Mouse (Mus musculus): ENCODE measurements at regions not wholly inside any gene's neighbourhood (a gene's known extent, or its start where the extent isn't known, plus 50 kb on each side); places are given as distances from the start of the nearest gene placed in this dataset.

- DNase-seq (ENCODE audit: low spot score): no peak
Observed at GRCm38 (mm10) chr6:25321446-25321845, 365.3 kb upstream of the Tmem229a start.

DNA sequence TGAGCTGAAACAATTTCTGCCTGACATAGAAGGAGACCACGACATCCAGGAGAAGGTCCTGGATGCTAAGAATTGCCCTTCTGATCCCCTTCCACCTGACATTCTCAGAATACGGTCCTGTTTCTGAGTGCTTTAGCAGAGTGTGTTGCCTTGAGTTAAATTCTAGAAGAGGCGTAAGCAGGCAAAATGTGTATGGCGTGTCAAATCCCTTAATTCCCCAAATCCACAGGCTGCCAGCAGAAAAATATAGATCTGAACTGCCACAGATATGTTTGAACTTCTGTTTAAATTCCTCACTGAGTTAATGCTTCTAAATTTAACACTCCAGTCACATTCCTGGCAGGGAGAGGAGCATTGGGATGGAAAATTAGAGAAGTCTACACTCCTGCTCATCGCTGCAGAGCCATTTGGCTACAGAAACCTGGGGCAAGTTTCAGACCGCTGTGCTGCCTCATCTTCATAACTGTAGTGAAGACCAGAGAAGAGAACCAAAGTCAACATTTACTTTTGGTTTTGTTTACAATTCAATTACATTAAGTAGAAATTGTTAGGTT lies 364.3 kb upstream of the Tmem229a start:
- no peak for DNase-seq (ENCODE audit: low spot score)

GRCm38 (mm10) chr6:25307471-25307870 lies 351.4 kb upstream of the Tmem229a start:
- DNase-seq (ENCODE audit: low spot score): no peak

DNA sequence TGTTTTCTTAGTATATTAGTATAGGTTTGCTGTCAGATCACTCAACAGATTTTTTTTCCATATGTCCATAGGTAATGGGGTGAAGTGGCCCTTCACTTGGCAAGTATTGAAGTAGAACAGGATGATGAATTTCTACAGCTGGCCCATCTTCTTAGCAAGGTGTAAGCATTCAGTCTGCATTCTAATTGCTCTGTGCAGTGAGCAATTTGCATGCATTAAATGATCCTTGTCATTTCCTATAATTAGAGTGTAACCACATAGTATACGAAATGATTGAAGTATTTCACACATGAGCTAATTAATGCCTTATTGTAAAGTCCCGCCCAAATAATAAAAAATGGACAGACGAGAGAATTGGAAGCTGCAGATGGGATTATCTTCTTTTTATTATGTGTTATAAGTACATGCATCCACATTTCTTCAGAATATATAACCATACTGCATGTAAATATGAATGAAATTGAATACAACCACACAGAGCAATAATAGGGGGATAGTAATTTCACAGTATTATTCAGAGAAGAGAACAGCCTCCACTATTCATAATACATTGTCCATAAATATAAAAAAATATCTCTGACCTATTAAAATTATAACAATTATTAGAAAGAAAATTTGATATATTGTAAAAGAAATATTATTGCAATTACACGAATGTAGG lies 348.9 kb upstream of the Tmem229a start:
- no peak for DNase-seq (ENCODE audit: low spot score)

DNA sequence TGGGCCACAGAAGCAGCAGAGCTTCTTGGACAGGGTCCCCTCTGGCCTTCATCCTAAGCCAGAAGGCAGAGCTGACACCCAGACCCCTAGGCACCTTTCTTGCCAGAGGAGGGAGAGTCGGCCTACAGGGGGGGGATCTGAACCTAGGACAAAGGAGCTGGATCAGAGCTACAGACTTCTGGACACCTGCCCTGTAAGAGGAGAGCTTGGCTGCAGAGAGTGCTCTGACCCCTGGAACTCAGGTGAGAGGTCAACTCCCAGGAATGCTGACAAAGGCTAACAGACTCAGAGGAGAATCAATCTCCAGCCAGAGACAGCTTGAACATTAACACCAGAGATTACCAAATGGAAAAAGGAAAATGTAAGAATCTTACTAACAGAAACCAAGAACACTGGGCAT lies 335.5 kb upstream of the Tmem229a start:
- no peak for DNase-seq (ENCODE audit: low spot score)

GRCm38 (mm10) chr6:25287591-25287990 lies 331.5 kb upstream of the Tmem229a start:
- DNase-seq (ENCODE audit: low spot score): no peak

DNA sequence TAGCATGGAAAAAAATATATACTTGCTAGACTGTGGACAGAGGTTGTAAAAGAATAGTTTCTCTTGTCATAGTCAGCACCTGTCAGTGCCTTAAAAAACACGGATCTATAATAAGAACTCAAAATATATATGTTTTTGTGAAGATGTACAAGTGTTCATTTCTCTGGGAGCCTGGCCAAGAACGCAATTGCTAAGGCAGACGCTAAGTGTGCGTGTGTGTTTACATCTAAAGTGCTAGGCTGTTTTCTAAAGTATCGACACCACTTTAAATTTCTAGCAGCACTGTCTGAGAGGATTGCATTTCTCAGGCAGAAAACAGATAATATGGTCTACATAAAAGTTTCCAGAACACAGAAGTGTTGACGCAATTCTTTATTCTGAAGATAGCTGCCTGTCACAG lies 330.2 kb upstream of the Tmem229a start:
- no peak for DNase-seq (ENCODE audit: low spot score)

- no peak for DNase-seq (ENCODE audit: low spot score)
Observed at GRCm38 (mm10) chr6:25278509-25278908, 322.4 kb upstream of the Tmem229a start.

- no peak for DNase-seq (ENCODE audit: low spot score)
Observed at GRCm38 (mm10) chr6:25277703-25278447, 321.8 kb upstream of the Tmem229a start.

GRCm38 (mm10) chr6:25276221-25276620 lies 320.1 kb upstream of the Tmem229a start:
- peak; percentile 1 for DNase-seq (ENCODE audit: low spot score)

GRCm38 (mm10) chr6:25260559-25260958 lies 304.5 kb upstream of the Tmem229a start:
- no peak for DNase-seq (ENCODE audit: low spot score)

- no peak for DNase-seq (ENCODE audit: low spot score)
Observed at GRCm38 (mm10) chr6:25255762-25256161, 299.7 kb upstream of the Tmem229a start.

GRCm38 (mm10) chr6:25237021-25237420 lies 280.9 kb upstream of the Tmem229a start:
- DNase-seq (ENCODE audit: low spot score): no peak

- no peak for DNase-seq (ENCODE audit: low spot score)
Observed at GRCm38 (mm10) chr6:25236616-25237015, 280.5 kb upstream of the Tmem229a start.
